Mouse (Mus musculus) kidney, adult 2 months (tissue): Measurements from ENCODE around the gene Tspan4. TPM values are rescaled to one million over a fixed set of nuclear protein-coding genes. Genes with fewer than 3 reads are reported as not detected.

ENCODE experiments used
- DNase-seq: peaks from one replicate; pipeline ENCODE4 v3.0.0; 2021
- H3K27ac ChIP-seq: fragments of 200-500 bp; 2 replicates; pipeline ENCODE4 v1.5.1; 2012; ENCODE audit warnings: low read depth, low read length, control low read depth, inconsistent platforms; ENCODE audit not compliant: insufficient read depth
- H3K27me3 ChIP-seq: fragments of 200-500 bp; replicated peaks from 2 replicates; pipeline ENCODE4 v1.6.1; 2012; ENCODE audit warnings: mild to moderate bottlenecking, moderate library complexity, low read length, inconsistent platforms; ENCODE audit not compliant: control insufficient read depth, insufficient read depth
- H3K36me3 ChIP-seq: fragments of 200-500 bp; 2 replicates; pipeline ENCODE4 v1.6.1; 2012; ENCODE audit warnings: mild to moderate bottlenecking, moderate library complexity, low read length, inconsistent platforms; ENCODE audit not compliant: control insufficient read depth, insufficient read depth
- H3K4me1 ChIP-seq: fragments of 200-500 bp; 2 replicates; pipeline ENCODE4 v1.6.1; 2011; ENCODE audit warnings: low read length; ENCODE audit not compliant: control insufficient read depth, insufficient read depth
- H3K4me3 ChIP-seq: fragments of 200-500 bp; 2 replicates; pipeline ENCODE4 v1.5.1; 2011; ENCODE audit warnings: mild to moderate bottlenecking, low read depth, low read length, control low read depth; ENCODE audit not compliant: insufficient read depth
- CTCF ChIP-seq: fragments of 200-500 bp; conservative IDR thresholded peaks from 2 replicates; pipeline ENCODE4 v1.5.1; 2011; ENCODE audit warnings: low read depth, mild to moderate bottlenecking, control low read depth, low read length, moderate library complexity, mixed read lengths; ENCODE audit not compliant: insufficient read depth, insufficient read length
- POLR2A ChIP-seq: fragments of 200-500 bp; IDR thresholded peaks from one replicate; pipeline ENCODE4 v1.6.1; 2011; ENCODE audit warnings: low read depth, low read length, control low read depth
- WGBS: fragments of 180-500 bp; shearing (Covaris S2); methylation state at CpG from one replicate; pipeline ENCODE4 v1.1.7; 2018; 5-methylcytosine and 5-hydroxymethylcytosine counted together
- polyA plus RNA-seq: library from polyadenylated mRNA; depleted of rRNA; stranded (reverse); fragments of >200 nt; gene quantifications from 2 replicates; pipeline ENCODE4 v1.2.3, GENCODE M21; 2012

The Tspan4 gene
- polyA plus RNA-seq, 1 experiment, result 143 TPM

DNA sequence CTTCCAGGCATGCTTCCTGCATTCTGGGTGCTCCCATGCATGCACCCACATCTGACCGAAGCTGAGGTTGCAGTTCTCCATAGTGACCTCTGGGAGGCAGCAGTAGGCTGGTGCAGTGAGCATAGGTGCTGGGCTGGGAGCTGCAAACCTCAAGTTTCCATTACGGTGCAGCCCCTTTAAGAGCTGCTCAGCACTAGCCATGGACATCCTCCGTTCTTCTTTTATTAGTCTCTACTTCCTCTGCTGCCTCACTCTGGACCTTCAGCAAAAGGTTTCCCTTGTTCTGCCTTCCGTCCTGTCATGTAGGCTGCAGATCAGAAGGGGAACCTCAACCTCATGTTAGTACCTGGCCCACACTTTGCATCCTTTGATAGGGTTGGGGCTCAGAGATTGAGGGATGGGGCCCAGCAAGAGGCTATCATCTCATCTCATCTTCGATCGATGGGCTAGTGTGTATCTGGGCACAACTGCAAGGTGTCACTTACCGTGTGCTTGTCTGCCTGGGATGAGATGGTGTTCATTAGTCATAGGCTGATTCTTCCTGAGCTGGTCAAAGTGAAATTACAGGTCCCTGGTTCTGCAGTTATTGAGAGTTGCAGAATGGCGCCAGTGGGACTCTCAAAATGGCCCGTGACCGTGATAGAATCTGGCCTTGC lies 5.9 kb downstream of the Tspan4 start:
- peaks cover 22% of the 10 kb centered on the region for H3K4me1 ChIP-seq

DNA sequence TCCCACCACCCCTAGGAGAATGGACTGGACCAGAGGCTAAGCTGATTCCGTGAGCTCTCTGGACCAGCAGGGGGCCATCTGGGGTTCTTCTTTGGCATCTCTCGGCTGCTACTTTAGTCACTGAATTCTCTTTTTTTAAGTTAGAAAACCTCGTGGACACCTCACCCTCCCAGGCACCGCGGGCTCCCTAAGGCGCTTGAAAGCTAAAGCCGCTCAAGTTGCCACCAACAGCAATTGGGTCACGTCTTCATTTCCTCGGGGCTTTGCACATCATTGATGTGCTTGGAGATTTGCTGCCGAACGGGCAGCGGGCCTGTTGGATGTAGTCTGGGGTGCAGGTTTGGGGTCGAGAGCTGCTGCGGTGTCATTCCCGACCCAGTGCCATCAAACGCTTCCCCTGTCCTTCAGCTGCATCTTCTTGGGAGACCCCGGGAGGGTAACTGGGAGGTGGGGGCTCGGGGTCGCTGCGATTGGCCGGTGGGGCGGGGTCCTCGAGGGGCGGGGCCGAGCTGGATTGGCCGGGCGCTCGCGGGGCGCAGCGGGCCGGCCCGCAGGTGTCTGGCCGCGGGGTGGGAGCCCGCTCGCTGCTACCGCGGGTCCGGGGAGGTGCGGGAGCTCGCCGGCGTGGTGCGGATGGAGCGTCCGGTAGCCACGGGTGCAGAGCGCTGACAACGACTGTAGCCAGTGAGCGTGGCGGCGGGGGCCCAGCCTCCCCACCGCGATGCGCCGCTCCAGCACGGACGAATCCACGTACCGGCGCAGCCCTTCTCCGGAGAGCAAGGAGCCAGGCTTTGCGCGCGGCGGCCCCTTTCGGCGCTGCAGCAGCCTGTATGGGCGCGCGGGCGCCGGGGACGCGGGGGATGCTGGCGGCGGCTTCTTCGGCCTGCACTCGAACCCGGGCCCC lies 6.7 kb downstream of the Tspan4 start:
- peak; percentile 40; the same call in 1 of the 2 replicates for TF ChIP-seq CTCF
- no peak for TF ChIP-seq POLR2A
- peak; percentile 59 for DNase-seq
- H3K36me3 ChIP-seq, result no peaks in the 10 kb centered on the region
- H3K4me3 ChIP-seq, result peak overlapping the region; percentile 44; the same call in 1 of the 2 replicates
- peaks cover 22% of the 10 kb centered on the region for H3K4me1 ChIP-seq
- H3K27me3 ChIP-seq, result no peaks in the 10 kb centered on the region
- H3K27ac ChIP-seq, result no peak overlapping the region
- WGBS, result 4% methylated on average over 81 of the region's 81 CpGs

More for the DNA sequence above, 5.9 kb downstream of the Tspan4 start:
- DNase-seq, result peak; percentile 83
- Histone ChIP-seq H3K27ac (no peak overlapping the region), H3K4me3 (no peak overlapping the region), H3K27me3 (no peaks in the 10 kb centered on the region), H3K36me3 (no peaks in the 10 kb centered on the region)
- 14% methylated on average over 10 of the region's 10 CpGs for WGBS
- TF ChIP-seq CTCF, result peak; percentile 97
- no peak for TF ChIP-seq POLR2A

DNA sequence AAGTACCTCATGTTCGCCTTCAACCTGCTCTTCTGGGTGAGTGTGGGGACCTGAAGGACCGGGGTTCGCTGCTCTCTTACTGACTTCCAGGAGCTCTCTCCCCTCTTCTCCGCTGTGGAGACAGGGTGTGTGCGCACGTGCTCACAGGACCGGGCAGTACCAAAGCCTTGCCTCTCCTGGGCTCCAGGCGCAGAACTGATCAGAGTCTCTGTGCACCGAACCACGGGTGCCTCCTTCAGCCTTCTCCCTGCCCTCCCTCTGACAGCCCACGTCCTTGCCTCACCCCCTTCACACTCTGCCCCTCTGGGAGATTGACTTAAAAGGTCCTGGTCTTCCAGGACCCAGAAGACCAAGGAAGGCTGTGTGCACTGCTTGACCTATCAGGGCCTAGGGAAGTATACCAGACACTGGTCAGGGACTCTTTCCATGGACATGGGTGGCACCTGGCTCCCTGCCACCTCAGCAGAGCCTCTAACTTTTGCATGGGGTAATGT lies 7.5 kb downstream of the Tspan4 start:
- peaks cover 14% of the 10 kb centered on the region for H3K4me1 ChIP-seq
- H3K4me3 ChIP-seq, result peak overlapping the region; percentile 44; the same call in 1 of the 2 replicates
- no peaks in the 10 kb centered on the region for H3K36me3 ChIP-seq
- WGBS, result 35% methylated on average over 11 of the region's 11 CpGs
- H3K27ac ChIP-seq, result no peak overlapping the region
- no peak for TF ChIP-seq POLR2A
- TF ChIP-seq CTCF, result no peak
- H3K27me3 ChIP-seq, result no peaks in the 10 kb centered on the region
- DNase-seq, result no peak

DNA sequence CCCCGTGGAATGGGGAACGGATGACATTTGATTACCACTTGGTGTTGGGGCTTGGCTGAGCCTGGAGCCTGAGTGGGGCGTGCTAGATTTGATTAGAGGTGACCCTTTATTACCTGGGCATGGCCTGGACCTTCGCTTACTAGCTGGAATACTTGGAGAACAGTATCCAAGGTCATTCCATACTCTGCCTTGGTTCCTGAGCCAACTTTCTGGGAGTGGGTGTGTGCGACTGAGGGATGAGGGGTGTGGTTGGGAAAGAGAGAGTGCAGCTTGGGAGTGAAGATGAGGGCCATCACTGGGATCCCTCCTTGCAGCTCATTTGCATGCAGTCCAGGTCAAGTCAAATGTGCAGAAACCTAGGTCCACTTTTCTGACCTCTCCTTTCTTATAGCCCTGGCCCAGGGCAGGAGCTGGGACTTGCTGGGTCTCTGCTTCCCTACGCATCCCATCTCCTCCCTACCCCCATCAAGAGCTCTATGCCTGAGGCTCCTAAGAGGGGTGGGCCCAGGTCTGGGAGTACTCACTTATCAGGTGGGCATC lies 8.1 kb downstream of the Tspan4 start:
- no peaks in the 10 kb centered on the region for H3K27me3 ChIP-seq
- H3K4me1 ChIP-seq, result peaks cover 11% of the 10 kb centered on the region
- H3K4me3 ChIP-seq, result no peak overlapping the region
- DNase-seq, result no peak
- 75% methylated on average over 6 of the region's 6 CpGs for WGBS
- TF ChIP-seq CTCF (no peak), POLR2A (no peak)
- no peak overlapping the region for H3K27ac ChIP-seq
- no peaks in the 10 kb centered on the region for H3K36me3 ChIP-seq

DNA sequence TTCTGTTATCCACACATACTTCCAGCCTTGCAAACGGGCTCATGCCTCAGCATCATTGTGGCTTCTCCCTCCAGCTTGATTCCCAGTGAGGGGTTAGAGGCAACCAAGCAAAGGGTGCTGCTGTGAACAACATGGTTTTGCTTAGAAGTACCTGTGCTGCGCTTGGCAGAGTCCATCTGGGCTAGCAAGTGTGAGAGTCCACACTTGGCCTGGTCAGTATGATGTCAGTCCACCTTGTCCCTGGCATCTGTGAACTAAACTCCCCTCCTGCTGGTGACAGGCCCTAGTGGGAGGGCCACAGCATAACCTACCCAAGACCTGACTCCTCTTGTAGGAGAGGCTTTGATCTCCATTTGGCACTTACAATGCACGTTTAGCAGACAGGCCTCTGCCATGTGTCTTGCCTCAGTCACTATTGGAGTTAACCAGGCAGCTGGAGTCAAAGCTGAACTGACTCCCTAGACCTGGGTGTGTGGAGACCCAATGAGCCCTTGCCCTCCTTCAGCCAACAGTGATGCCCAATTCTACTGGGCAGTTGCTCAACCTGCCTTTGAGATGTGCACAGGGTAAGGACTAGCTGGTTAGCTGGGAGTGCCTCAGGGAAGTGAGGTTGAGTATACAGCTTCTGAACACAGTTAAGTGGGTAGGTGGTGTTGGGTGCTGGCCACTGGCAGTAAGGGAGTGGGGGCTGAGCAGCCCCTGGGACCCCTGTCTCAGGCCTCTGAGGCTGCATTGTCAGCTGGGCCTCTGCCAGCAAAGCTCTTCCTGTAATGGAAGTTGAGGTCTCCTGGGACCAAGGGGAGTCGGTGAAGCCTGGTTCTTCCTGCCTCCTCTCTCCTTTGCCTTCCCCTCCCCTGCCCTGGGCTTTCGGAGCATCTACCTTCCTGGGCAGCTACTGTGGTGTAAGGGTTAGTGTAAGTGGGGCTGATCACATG lies 9.4 kb downstream of the Tspan4 start:
- TF ChIP-seq POLR2A (no peak), CTCF (no peak)
- 80% methylated on average over 5 of the region's 5 CpGs for WGBS

DNA sequence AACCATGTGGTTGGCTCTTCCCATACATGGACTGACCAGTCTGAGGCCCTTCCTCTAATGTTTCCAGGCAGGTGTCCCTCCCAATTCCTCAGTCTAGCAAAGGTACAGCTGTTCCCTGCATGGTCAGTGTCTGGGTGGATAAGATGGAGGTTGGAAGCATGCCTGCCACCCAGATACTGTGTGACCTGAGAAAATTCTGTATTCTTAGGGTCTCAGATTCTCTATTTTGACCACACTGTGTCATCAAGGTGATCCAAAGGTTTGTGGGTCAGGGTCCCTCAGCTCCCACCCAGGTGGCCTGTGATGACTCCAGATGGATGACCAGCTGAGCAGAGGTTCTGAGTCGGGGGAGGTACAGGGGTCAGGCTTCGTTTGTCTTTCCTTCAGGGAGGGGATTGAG lies 10.1 kb downstream of the Tspan4 start:
- Histone ChIP-seq H3K27ac (no peak overlapping the region), H3K36me3 (no peaks in the 10 kb centered on the region), H3K27me3 (no peaks in the 10 kb centered on the region), H3K4me1 (peaks cover 11% of the 10 kb centered on the region), H3K4me3 (no peak overlapping the region)
- 85% methylated on average over 2 of the region's 2 CpGs for WGBS
- TF ChIP-seq CTCF (no peak), POLR2A (no peak)
- DNase-seq, result no peak

More for the DNA sequence above, 9.4 kb downstream of the Tspan4 start:
- DNase-seq, result no peak
- H3K4me3 ChIP-seq, result no peak overlapping the region
- H3K36me3 ChIP-seq, result no peaks in the 10 kb centered on the region
- H3K4me1 ChIP-seq, result peaks cover 11% of the 10 kb centered on the region
- no peak overlapping the region for H3K27ac ChIP-seq
- no peaks in the 10 kb centered on the region for H3K27me3 ChIP-seq
